Mouse (Mus musculus): ENCODE data around the gene Slc9a5.
A peak's percentile ranks its signal among the peaks of the same experiment; 100 is the strongest.

DNA sequence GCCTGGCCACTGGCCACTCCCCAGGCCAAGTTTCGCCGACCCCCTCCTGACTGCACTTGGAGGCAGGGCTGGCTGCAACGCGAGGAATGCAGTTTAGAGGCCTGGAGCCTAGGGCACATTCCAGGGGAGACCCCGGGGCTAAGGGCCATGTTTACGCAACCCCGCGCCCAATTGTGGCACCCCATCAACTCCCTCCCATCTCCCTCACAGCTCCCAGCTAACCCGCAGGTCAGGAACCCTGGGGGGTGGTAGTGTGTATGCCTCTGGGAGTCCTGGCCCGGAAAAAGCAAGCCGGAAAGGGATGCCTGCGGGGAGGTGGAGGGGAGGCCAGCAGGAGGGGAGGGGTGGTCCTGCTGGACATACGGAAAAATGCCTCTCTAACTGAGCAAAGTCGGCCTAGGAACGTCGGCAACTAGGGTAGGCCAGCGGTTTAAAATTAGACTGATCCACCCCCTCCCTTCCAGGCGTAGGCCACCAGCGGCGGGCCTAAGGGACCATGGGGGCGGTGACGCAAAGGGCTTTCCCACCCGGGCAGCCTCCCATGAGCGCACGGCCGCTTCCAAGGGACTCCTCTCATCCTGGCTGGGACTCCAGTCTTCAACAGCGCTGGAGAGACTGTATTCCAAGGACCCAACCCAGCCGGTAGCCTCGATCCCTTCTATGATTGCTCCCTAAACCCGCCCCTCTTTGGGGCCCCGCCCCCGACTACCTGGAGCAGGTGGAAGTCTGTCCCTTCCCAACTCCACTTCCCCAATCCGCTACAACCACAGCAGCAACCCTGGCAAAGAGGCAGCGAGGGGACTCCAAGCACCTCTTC, 1.8 kb upstream of the Slc9a5 start:
- TF ChIP-seq CTCF (IDR thresholded peaks at IDR 0.05; ENCODE audit: borderline replicate concordance, insufficient read depth, low read length) (no peak), POLR2A (IDR thresholded peaks at IDR 0.05; ENCODE audit: low read depth, low read length) (peak; percentile 43; the same call in 1 of the 2 replicates)

All from embryonic fibroblast, embryonic 13.5 days (primary cell).